Mouse (Mus musculus) C2C12 (cell line): ENCODE results near the gene Sp140.
"Not testable (repeated sequence)": the region's sequence is repeated elsewhere in the genome, so short reads cannot be mapped to it uniquely, and the experiment has no call there.

Source experiments
- CTCF ChIP-seq: IDR thresholded peaks from one replicate; pipeline ENCODE4 v1.5.1; 2011; ENCODE audit not compliant: control insufficient read depth, insufficient read depth, insufficient read length
- MAX ChIP-seq: IDR thresholded peaks from one replicate; pipeline ENCODE4 v1.6.1; 2011; ENCODE audit warnings: mild to moderate bottlenecking, control low read depth
- MYOD1 ChIP-seq: IDR thresholded peaks from one replicate; pipeline ENCODE4 v1.6.1; 2011; ENCODE audit warnings: low read depth; ENCODE audit not compliant: control insufficient read depth, insufficient read length
- MYOG ChIP-seq: IDR thresholded peaks from one replicate; pipeline ENCODE4 v1.6.1; 2011; ENCODE audit not compliant: control insufficient read depth, insufficient read length; ENCODE audit errors: extremely low read depth
- USF1 ChIP-seq: IDR thresholded peaks from one replicate; pipeline ENCODE4 v1.6.1; 2011; ENCODE audit warnings: low read depth, mild to moderate bottlenecking, control low read depth, moderate library complexity

DNA sequence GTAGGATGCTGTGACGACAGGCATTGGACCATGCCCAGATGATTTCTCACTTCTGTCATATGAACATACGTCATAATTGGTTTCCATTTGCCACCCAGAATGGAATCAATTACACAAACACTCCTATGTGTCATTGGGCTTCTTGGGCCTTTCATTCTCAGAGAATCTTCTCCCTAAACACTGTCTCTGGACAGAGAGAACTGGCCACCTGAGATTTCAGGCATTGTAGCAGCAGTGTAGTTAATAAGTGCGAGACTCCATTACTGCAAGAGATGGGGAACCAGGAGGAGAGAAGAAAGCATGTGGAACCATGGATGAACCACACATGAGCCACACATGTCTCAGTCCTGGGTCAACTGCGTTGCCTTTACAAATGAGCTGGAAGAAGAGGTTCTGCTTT, 8.2 kb downstream of the Sp140 start:
- TF ChIP-seq CTCF, MAX, USF1, MYOG, MYOD1: not testable (repeated sequence)
